Mouse (Mus musculus) kidney, adult 2 months (tissue): ENCODE results near the gene Spout1.

Experiments used
- CTCF ChIP-seq: fragments of 200-500 bp; conservative IDR thresholded peaks from 2 replicates; pipeline ENCODE4 v1.5.1; 2011; ENCODE audit warnings: low read depth, mild to moderate bottlenecking, control low read depth, low read length, moderate library complexity, mixed read lengths; ENCODE audit not compliant: insufficient read depth, insufficient read length
- POLR2A ChIP-seq: fragments of 200-500 bp; IDR thresholded peaks from one replicate; pipeline ENCODE4 v1.6.1; 2011; ENCODE audit warnings: low read depth, low read length, control low read depth

- TF ChIP-seq CTCF (no peak), POLR2A (no peak)
These were observed 7.4 kb upstream of the Spout1 start for GRCm38 (mm10) chr2:30185681-30186080.
